In the genomic region with DNA sequence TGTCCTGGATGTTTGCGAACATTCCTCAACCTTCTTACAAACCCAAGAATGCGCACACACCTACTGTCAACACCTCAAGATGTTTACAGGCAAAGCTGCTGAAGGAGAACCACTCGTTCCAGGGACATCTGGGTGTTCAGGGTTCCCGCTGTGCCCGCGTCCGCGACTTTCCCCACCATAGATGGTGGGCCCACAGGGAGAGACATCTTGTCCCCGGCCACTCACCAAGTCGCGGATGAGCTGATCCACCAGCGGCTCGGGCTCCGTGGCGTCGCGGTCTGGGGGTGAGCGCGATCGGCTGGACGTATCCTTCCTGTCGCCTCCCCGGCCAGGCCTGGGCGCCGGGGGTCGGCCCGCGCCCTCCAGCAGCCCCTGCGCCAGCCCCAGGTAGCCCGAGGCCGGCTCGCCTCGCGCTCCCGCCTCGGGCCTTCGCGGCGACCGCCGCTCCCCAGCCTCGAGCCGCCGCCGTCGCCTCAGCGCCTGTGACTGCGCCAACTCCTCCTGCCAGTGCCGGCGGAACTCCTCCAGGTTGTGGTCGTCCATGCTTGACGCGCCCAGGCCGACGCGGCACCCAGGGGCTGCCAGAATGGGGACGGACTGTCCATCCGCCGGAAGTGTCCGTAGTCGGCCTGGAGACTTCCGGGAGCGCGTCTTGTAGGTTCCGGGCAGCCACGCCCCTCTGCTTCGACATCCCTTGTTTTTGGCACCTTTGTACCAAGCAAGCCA, we compare ENCODE assay signal across 8 mouse cellular contexts. TPM values are rescaled to one million over a fixed set of nuclear protein-coding genes. Genes with fewer than 3 reads are reported as not detected.
A peak's percentile ranks its signal among the peaks of the same experiment; 100 is the strongest.
DNase-seq lines count a peak whose midpoint lies in the region; ATAC-seq and TF ChIP-seq lines count a peak whose summit lies in the region.

A gene (minus strand): TSS at position 626 of the 726 bp plus-strand sequence.

- TF ChIP-seq POLR2A in lung, adult 2 months (IDR thresholded peaks at IDR 0.05; ENCODE audit: borderline replicate concordance, extremely low read depth, low read depth, low read length) = peak; percentile 83; the same call in 1 of the 2 replicates
- TF ChIP-seq POLR2A in thymus, adult 2 months (IDR thresholded peaks at IDR 0.05; ENCODE audit: control insufficient read depth, extremely low read depth, insufficient read depth, low read length, poor library complexity) = no peak

- H3K9me3 ChIP-seq in ES-E14 (ENCODE audit: control insufficient read depth, insufficient read depth, low read depth, low read length) = no peaks in the 10 kb centered on the region
- no peaks in the 10 kb centered on the region for H3K9me3 ChIP-seq in forebrain, embryonic 15.5 days

- H3K4me2 ChIP-seq in forebrain, embryonic 15.5 days (replicated peaks) = peak within 1 kb of the TSS; percentile 71

- no peaks in the 10 kb centered on the region; a peak in 1 of 4 replicates for H3K4me1 ChIP-seq in ES-E14 (ENCODE audit: control insufficient read depth in 2 of 2, insufficient read depth in 2 of 2, low read length in 2 of 2, poor library complexity in 1 of 2)
- H3K4me1 ChIP-seq in forebrain, embryonic 15.5 days = peaks cover 26% of the 10 kb centered on the region
- H3K4me1 ChIP-seq in lung, adult 2 months (ENCODE audit: control insufficient read depth, insufficient read depth, low read length) = peaks cover 2% of the 10 kb centered on the region; the same call in 1 of the 2 replicates
- peaks cover 27% of the 10 kb centered on the region for H3K4me1 ChIP-seq in thymus, adult 2 months (replicated peaks; ENCODE audit: control insufficient read depth, insufficient read depth, low read length)

- H3K4me3 ChIP-seq in ES-E14 (ENCODE audit: insufficient read depth in 1 of 2, low read depth in 1 of 2, low read length in 2 of 2, poor library complexity in 1 of 2, severe bottlenecking in 1 of 2) = peak within 1 kb of the TSS; percentile 78 to 88
- peak within 1 kb of the TSS; percentile 63 for H3K4me3 ChIP-seq in forebrain, embryonic 15.5 days
- H3K4me3 ChIP-seq in lung, adult 2 months (replicated peaks; ENCODE audit: extremely low read depth, low read depth, low read length) = peak within 1 kb of the TSS; percentile 79
- H3K4me3 ChIP-seq in thymus, adult 2 months (ENCODE audit: control insufficient read depth, insufficient read depth, low read length) = peak within 1 kb of the TSS; percentile 74

- peak; percentile 63 for DNase-seq in ES-E14 (ENCODE audit: low read depth, low spot score)
- peak; percentile 83 for DNase-seq in cerebellum, adult 11-12 months
- DNase-seq in heart, postnatal 25 days (ENCODE audit: low spot score) = peak; percentile 76
- peak; percentile 72 to 83 for DNase-seq in layer of hippocampus, adult 18-20 months (ENCODE audit: low spot score in 2 of 2)
- DNase-seq in lung, adult 2 months = peak; percentile 83
- DNase-seq in thymus, adult 2 months = peak; percentile 23

- WGBS in forebrain, embryonic 15.5 days = under 1% methylated on average over 66 of the region's 67 CpGs
- under 1% methylated on average over 57 of the region's 67 CpGs for WGBS in lung, adult 2 months
- 2% methylated on average over 65 of the region's 67 CpGs for WGBS in thymus, adult 2 months

- H3K9ac ChIP-seq in ES-E14 (ENCODE audit: insufficient read depth, low read depth, low read length, poor library complexity, severe bottlenecking) = peak within 1 kb of the TSS; percentile 81
- peak within 1 kb of the TSS; percentile 75 for H3K9ac ChIP-seq in forebrain, embryonic 15.5 days (replicated peaks)

- no peaks in the 10 kb centered on the region for H3K36me3 ChIP-seq in ES-E14 (ENCODE audit: control insufficient read depth, insufficient read depth, low read length, poor library complexity, severe bottlenecking)
- H3K36me3 ChIP-seq in forebrain, embryonic 15.5 days = no peaks in the 10 kb centered on the region
- no peaks in the 10 kb centered on the region for H3K36me3 ChIP-seq in thymus, adult 2 months (ENCODE audit: control insufficient read depth, insufficient read depth, low read length)

- in situ Hi-C loops in ES-E14 (cut with MboI; ENCODE audit: low sequenced_read_pairs in 2 of 2, unreplicated experiment in 2 of 2) = loop anchor here in 1 of 2 experiments (25.0 kb wide), 1 partner anchor 1507 kb away; a partner anchor contains a TSS

- ATAC-seq in forebrain, embryonic 15.5 days (replicated peaks) = peak; percentile 84
- ATAC-seq in neutrophil, adult 5-6 weeks (ENCODE audit: extremely low read depth, insufficient number of reproducible peaks, low FRiP score, poor library complexity, severe bottlenecking) = peak; percentile 80

- TF ChIP-seq CTCF in lung, adult 2 months (IDR thresholded peaks at IDR 0.05; ENCODE audit: insufficient read depth, low read length) = no peak
- TF ChIP-seq CTCF in thymus, adult 2 months (IDR thresholded peaks at IDR 0.05; ENCODE audit: borderline replicate concordance, control insufficient read depth, extremely low read depth, insufficient read depth, low read length, poor library complexity) = no peak

- no peak within 1 kb of the TSS for H3K27ac ChIP-seq in ES-E14 (ENCODE audit: insufficient read depth, low read depth, low read length, poor library complexity, severe bottlenecking)
- H3K27ac ChIP-seq in forebrain, embryonic 15.5 days (replicated peaks) = no peak within 1 kb of the TSS; the same call in 1 of the 2 replicates
- no peak within 1 kb of the TSS for H3K27ac ChIP-seq in thymus, adult 2 months (ENCODE audit: control insufficient read depth, insufficient read depth, low read length)

- 0 out of 2 replicates have a peak, but pooled peaks cover 3% of the 10 kb centered on the region for H3K27me3 ChIP-seq in forebrain, embryonic 15.5 days
- H3K27me3 ChIP-seq in thymus, adult 2 months (ENCODE audit: control insufficient read depth, insufficient read depth, low read length) = no peaks in the 10 kb centered on the region; the same call in 1 of the 2 replicates

- intact Hi-C loops in heart, postnatal 25 days (cut with DNase I) = loop anchor here (5.0 kb wide), 1 partner anchor 63 kb away; no protein-coding TSS in a partner anchor

TF ChIP-seq in ES-E14, 5 proteins besides CTCF, POLR2A, EP300 and RAD21:
- no peak for TF ChIP-seq MAFK (IDR thresholded peaks at IDR 0.05; ENCODE audit: insufficient read depth, low read depth, low read length)
- TF ChIP-seq HCFC1 (IDR thresholded peaks at IDR 0.05; ENCODE audit: borderline replicate concordance, insufficient read depth, low read length) = peak; percentile 86

RNA-seq across cellular contexts. Expression of the gene that starts here (rescaled TPM):
- total RNA-seq in ES-E14 (2012; rRNA removed) = 44.9 and 46.2 TPM in 2 replicates
- polyA plus RNA-seq in forebrain, embryonic 15.5 days (2015; fragmentation: Nextera tagmentation; extraction: Ambion mirVana) = 22.3 and 25.2 TPM in 2 replicates
- 10 to 100 TPM; 40.3 to 43.6 TPM for total RNA-seq in heart, postnatal 25 days (2021)
- total RNA-seq in layer of hippocampus, adult 18-20 months (2021) = 10 to 100 TPM; 34.4 to 34.7 TPM
- polyA plus RNA-seq in lung, adult 2 months (2012; rRNA removed) = 72.7 and 79.1 TPM in 2 replicates
- 6.8 and 7.8 TPM in 2 replicates for total RNA-seq in neutrophil, adult 5-6 weeks (2017)
- 18.0 and 20.9 TPM in 2 replicates for polyA plus RNA-seq in thymus, adult 2 months (2012; rRNA removed)

Comparison
In these comparisons a context has a peak if more than half of its experiments do, and no peak if none do; other contexts are left out.
1. DNase-seq: peak in every context shown above with its lines; median percentile 83 in cerebellum, adult 11-12 months; 83 in lung, adult 2 months; 78 in layer of hippocampus, adult 18-20 months; 76 in heart, postnatal 25 days; 63 in ES-E14; 23 in thymus, adult 2 months.